Mouse (Mus musculus): ENCODE data around the gene Dydc2. TPM values are rescaled to one million over a fixed set of nuclear protein-coding genes. Genes with fewer than 3 reads are reported as not detected.

The Dydc2 gene
- polyA plus RNA-seq, 1 experiment = 36.9 TPM

- Histone ChIP-seq H3K4me1 (ENCODE audit: control insufficient read depth, insufficient read depth, low read length) (peaks cover 8% of the 10 kb centered on the region), H3K36me3 (ENCODE audit: control insufficient read depth, insufficient read depth, low read length) (no peaks in the 10 kb centered on the region; the same call in 1 of the 2 replicates), H3K27ac (ENCODE audit: control insufficient read depth, insufficient read depth, low read depth, low read length) (no peak overlapping the region), H3K4me3 (ENCODE audit: control insufficient read depth, low read depth, low read length) (no peak overlapping the region), H3K27me3 (ENCODE audit: control insufficient read depth, insufficient read depth, low read length) (no peaks in the 10 kb centered on the region)
- TF ChIP-seq CTCF (IDR thresholded peaks at IDR 0.05; ENCODE audit: control insufficient read depth, insufficient read depth, insufficient replicate concordance, low read depth, low read length) (no peak), POLR2A (IDR thresholded peaks at IDR 0.05; ENCODE audit: control insufficient read depth, low read depth, low read length) (no peak)
Observed at GRCm38 (mm10) chr14:41000801-41001200, 68.2 kb downstream of the Dydc2 start.

GRCm38 (mm10) chr14:40999904-41000645 lies 68.9 kb downstream of the Dydc2 start:
- H3K4me3 ChIP-seq (ENCODE audit: control insufficient read depth, low read depth, low read length) = no peak overlapping the region
- no peak for TF ChIP-seq POLR2A (IDR thresholded peaks at IDR 0.05; ENCODE audit: control insufficient read depth, low read depth, low read length)
- no peak for TF ChIP-seq CTCF (IDR thresholded peaks at IDR 0.05; ENCODE audit: control insufficient read depth, insufficient read depth, insufficient replicate concordance, low read depth, low read length)
- no peak overlapping the region for H3K27ac ChIP-seq (ENCODE audit: control insufficient read depth, insufficient read depth, low read depth, low read length)
- no peaks in the 10 kb centered on the region; the same call in 1 of the 2 replicates for H3K36me3 ChIP-seq (ENCODE audit: control insufficient read depth, insufficient read depth, low read length)
- H3K4me1 ChIP-seq (ENCODE audit: control insufficient read depth, insufficient read depth, low read length) = peaks cover 8% of the 10 kb centered on the region
- no peaks in the 10 kb centered on the region for H3K27me3 ChIP-seq (ENCODE audit: control insufficient read depth, insufficient read depth, low read length)

Other genes with a start within 250 kb of the Dydc2 start
- gene Sh2d4b, start 175.9 kb downstream of the Dydc2 start, polyA plus RNA-seq (2012; rRNA removed) = 0.81 and 1.1 TPM in 2 replicates
- gene Tspan14, start 102.4 kb downstream of the Dydc2 start, polyA plus RNA-seq (2012; rRNA removed) = 7.2 and 7.8 TPM in 2 replicates
- gene Fam213a, start 55.4 kb downstream of the Dydc2 start, polyA plus RNA-seq (2012; rRNA removed) = 41.1 and 45.1 TPM in 2 replicates
- 22.1 and 24.6 TPM in 2 replicates for gene Dydc1, start 3.7 kb upstream of the Dydc2 start, polyA plus RNA-seq (2012; rRNA removed)
- gene Mat1a, start 35.8 kb upstream of the Dydc2 start, polyA plus RNA-seq (2012; rRNA removed) = 0.13 and 0.16 TPM in 2 replicates
- gene Sftpa1, start 62.6 kb upstream of the Dydc2 start, polyA plus RNA-seq (2012; rRNA removed) = not detected in 2 replicates
- 0.12 and 0.14 TPM in 2 replicates for gene Mbl1, start 82.2 kb upstream of the Dydc2 start, polyA plus RNA-seq (2012; rRNA removed)
- 0.15 and 0.20 TPM in 2 replicates for gene Sftpd, start 115.9 kb upstream of the Dydc2 start, polyA plus RNA-seq (2012; rRNA removed)
- 0.85 and 1.3 TPM in 2 replicates for gene Gm2832, start 209.6 kb upstream of the Dydc2 start, polyA plus RNA-seq (2012; rRNA removed)